Mouse (Mus musculus): ENCODE results near the gene Eid1. TPM values are rescaled to one million over a fixed set of nuclear protein-coding genes. Genes with fewer than 3 reads are reported as not detected.
A peak's percentile ranks its signal among the peaks of the same experiment; 100 is the strongest.

Eid1 gene
- polyA plus RNA-seq, 1 experiment from 2014 or later = 91.4 TPM

DNA sequence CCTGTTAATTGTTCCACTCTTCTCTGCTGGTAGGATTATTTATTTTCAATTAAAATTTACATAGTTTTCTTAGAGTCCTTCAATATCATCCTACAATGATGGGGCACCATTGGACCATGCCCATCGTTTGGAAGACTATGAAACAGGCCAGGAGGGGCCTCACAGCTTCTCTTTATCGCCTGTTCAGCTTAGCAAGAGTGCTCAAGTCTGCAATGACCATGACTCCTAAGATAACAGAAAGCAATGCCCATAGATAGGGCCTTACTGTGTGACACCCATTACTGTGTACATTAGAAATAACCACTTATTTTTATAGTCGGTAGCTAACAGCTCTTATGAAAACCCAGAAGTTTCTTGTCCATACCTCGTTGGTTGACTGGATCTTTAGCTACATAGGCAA, 7.0 kb upstream of the Eid1 start:
- Histone ChIP-seq H3K36me3 (ENCODE audit: insufficient read depth, low read length) (no peaks in the 10 kb centered on the region), H3K4me1 (ENCODE audit: insufficient read depth, low read depth, low read length) (no peaks in the 10 kb centered on the region), H3K4me2 (replicated peaks; ENCODE audit: low read depth, low read length) (no peak overlapping the region), H3K9ac (replicated peaks; ENCODE audit: low read depth) (no peak overlapping the region), H3K27me3 (replicated peaks; ENCODE audit: insufficient read depth, low read length) (no peaks in the 10 kb centered on the region), H3K4me3 (ENCODE audit: low read depth, low read length) (no peak overlapping the region), H3K9me3 (ENCODE audit: low read length) (no peaks in the 10 kb centered on the region), H3K27ac (ENCODE audit: low read length) (no peak overlapping the region)
- DNase-seq (ENCODE audit: low spot score) (no peak), ATAC-seq (no peak)
- 80% methylated on average over 4 of the region's 4 CpGs for WGBS
- TF ChIP-seq CTCF (IDR thresholded peaks at IDR 0.05) = no peak
- TF ChIP-seq EP300 (IDR thresholded peaks at IDR 0.05) = no peak

DNA sequence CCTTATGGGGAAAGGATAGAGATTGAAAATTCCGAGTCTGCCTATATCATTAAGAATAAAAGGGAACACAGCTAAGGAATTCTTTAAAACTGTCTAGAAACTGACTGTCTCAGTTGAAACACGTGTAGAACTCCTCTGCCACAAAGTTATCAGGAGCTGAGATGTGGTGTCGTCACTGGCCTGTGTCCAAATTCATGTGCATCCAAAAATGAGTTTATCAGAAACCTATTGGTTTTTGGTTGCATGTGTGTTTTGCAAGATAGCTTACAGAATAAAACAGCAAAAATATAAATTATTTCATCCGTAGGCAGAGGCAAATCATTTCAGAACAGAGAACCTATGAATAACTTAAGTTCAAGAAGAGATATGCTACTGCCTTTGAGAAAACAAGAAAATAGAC, 6.2 kb upstream of the Eid1 start:
- no peak overlapping the region for H3K27ac ChIP-seq (ENCODE audit: low read length)
- H3K27me3 ChIP-seq (replicated peaks; ENCODE audit: insufficient read depth, low read length) = no peaks in the 10 kb centered on the region
- no peak overlapping the region for H3K4me2 ChIP-seq (replicated peaks; ENCODE audit: low read depth, low read length)
- no peak overlapping the region for H3K4me3 ChIP-seq (ENCODE audit: low read depth, low read length)
- WGBS = 65% methylated on average over 4 of the region's 4 CpGs
- no peaks in the 10 kb centered on the region for H3K36me3 ChIP-seq (ENCODE audit: insufficient read depth, low read length)
- no peak overlapping the region for H3K9ac ChIP-seq (replicated peaks; ENCODE audit: low read depth)
- no peak for TF ChIP-seq EP300 (IDR thresholded peaks at IDR 0.05)
- TF ChIP-seq CTCF (IDR thresholded peaks at IDR 0.05) = no peak
- ATAC-seq (no peak), DNase-seq (ENCODE audit: low spot score) (no peak)
- H3K4me1 ChIP-seq (ENCODE audit: insufficient read depth, low read depth, low read length) = no peaks in the 10 kb centered on the region
- H3K9me3 ChIP-seq (ENCODE audit: low read length) = no peaks in the 10 kb centered on the region

DNA sequence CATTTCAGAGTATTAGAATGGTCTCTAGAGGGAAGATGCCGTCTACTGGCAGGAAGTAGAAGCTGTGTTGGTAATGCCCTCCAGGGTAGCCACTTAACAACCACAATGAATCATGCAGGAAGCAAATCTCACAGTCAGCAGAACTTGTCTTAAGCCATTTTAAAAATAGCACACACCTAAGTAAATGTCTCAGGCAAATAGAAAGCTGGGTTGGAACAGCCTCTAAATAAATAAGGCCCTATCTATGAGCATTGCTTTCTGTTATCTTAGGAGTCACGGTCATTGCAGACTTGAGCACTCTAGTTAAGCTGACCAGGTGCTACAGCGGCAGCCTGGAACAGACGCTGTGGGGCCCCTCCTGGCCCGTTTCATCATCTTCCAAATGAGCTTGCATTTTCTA, 5.7 kb upstream of the Eid1 start:
- Histone ChIP-seq H3K4me1 (ENCODE audit: insufficient read depth, low read depth, low read length) (no peaks in the 10 kb centered on the region), H3K36me3 (ENCODE audit: insufficient read depth, low read length) (no peaks in the 10 kb centered on the region), H3K4me2 (replicated peaks; ENCODE audit: low read depth, low read length) (no peak overlapping the region), H3K27me3 (replicated peaks; ENCODE audit: insufficient read depth, low read length) (no peaks in the 10 kb centered on the region), H3K9ac (replicated peaks; ENCODE audit: low read depth) (no peak overlapping the region), H3K9me3 (ENCODE audit: low read length) (no peaks in the 10 kb centered on the region), H3K27ac (ENCODE audit: low read length) (no peak overlapping the region), H3K4me3 (ENCODE audit: low read depth, low read length) (no peak overlapping the region)
- DNase-seq (ENCODE audit: low spot score) (peak; percentile 70), ATAC-seq (peak; percentile 73; the same call in 1 of the 2 replicates)
- WGBS = 36% methylated on average over 5 of the region's 5 CpGs
- TF ChIP-seq EP300 (IDR thresholded peaks at IDR 0.05) = no peak
- TF ChIP-seq CTCF (IDR thresholded peaks at IDR 0.05) = peak; percentile 42

DNA sequence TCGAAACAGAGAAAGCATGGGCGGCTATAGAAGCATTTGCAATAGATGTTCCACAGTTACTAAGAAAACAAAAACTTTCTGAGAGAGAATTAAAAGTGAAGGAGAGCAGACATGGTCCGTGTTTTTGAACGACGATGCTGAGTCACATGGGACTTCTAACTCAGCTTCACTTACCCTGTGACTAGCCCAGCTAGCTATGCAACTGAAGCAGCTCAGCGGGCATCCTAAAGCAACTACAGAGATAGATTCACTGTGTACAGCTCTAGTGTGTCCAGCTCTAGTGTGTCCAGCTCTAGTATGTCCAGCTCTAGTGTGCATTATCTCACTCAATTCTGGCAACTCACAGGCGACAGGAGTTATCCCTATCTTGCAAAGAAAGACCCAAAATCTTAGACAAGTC, 5.2 kb upstream of the Eid1 start:
- DNase-seq (ENCODE audit: low spot score) (no peak), ATAC-seq (no peak)
- 84% methylated on average over 7 of the region's 7 CpGs for WGBS
- H3K9ac ChIP-seq (replicated peaks; ENCODE audit: low read depth) = no peak overlapping the region
- no peaks in the 10 kb centered on the region for H3K4me1 ChIP-seq (ENCODE audit: insufficient read depth, low read depth, low read length)
- H3K36me3 ChIP-seq (ENCODE audit: insufficient read depth, low read length) = no peaks in the 10 kb centered on the region
- H3K4me3 ChIP-seq (ENCODE audit: low read depth, low read length) = no peak overlapping the region
- no peak overlapping the region for H3K4me2 ChIP-seq (replicated peaks; ENCODE audit: low read depth, low read length)
- no peak overlapping the region for H3K27ac ChIP-seq (ENCODE audit: low read length)
- H3K9me3 ChIP-seq (ENCODE audit: low read length) = no peaks in the 10 kb centered on the region
- TF ChIP-seq CTCF (IDR thresholded peaks at IDR 0.05) (no peak), EP300 (IDR thresholded peaks at IDR 0.05) (no peak)
- no peaks in the 10 kb centered on the region for H3K27me3 ChIP-seq (replicated peaks; ENCODE audit: insufficient read depth, low read length)

DNA sequence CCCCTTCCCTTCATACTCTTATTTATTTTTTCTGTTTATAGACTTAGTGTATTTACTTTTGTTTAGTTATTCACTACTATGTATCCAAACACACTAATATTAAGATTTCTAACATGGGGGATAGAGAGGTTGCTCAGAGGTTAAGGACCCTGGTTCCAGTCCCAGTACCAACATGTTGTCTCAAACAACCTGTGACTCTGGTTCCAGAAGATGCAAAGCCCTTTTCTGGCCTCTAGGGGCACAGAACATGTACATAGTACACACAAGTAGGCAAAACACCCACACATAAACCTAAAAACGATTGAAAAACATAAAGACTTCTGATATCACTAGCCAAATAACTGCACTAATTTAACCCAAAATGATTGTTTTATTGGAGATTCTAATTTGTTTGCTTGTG, 2.0 kb upstream of the Eid1 start:
- DNase-seq (ENCODE audit: low spot score) = no peak
- WGBS = 45% methylated on average over 1 of the region's 1 CpGs
- Histone ChIP-seq H3K4me3 (ENCODE audit: low read depth, low read length) (no peak overlapping the region), H3K9me3 (ENCODE audit: low read length) (no peaks in the 10 kb centered on the region), H3K27ac (ENCODE audit: low read length) (no peak overlapping the region), H3K4me1 (ENCODE audit: insufficient read depth, low read depth, low read length) (no peaks in the 10 kb centered on the region), H3K9ac (replicated peaks; ENCODE audit: low read depth) (no peak overlapping the region), H3K27me3 (replicated peaks; ENCODE audit: insufficient read depth, low read length) (no peaks in the 10 kb centered on the region), H3K4me2 (replicated peaks; ENCODE audit: low read depth, low read length) (no peak overlapping the region), H3K36me3 (ENCODE audit: insufficient read depth, low read length) (no peaks in the 10 kb centered on the region)
- TF ChIP-seq EP300 (IDR thresholded peaks at IDR 0.05) = no peak
- peak; percentile 55 for TF ChIP-seq CTCF (IDR thresholded peaks at IDR 0.05)
- no peak for ATAC-seq

DNA sequence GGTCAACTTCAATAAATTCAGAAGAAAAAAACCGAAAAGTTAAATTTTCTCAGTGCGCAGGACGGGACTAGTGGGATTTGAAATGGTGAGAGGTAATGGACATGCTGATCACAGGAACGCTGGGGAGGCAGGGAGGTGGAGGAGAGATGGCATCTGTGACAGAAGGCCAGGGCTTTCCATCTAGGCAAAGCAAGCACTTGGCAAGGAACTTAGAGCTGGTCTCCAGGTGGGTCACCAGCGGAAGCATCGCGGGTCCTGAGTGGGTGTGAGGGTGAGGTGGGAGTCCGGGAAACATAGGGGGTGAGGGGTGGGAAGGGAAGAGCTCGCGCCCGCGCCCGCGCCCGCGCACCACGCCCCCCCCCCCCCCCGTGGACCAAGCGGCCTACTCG, 333 bp upstream of the Eid1 start:
- Histone ChIP-seq H3K4me3 (ENCODE audit: low read depth, low read length) (peak overlapping the region; percentile 83), H3K4me1 (ENCODE audit: insufficient read depth, low read depth, low read length) (no peaks in the 10 kb centered on the region), H3K36me3 (ENCODE audit: insufficient read depth, low read length) (no peaks in the 10 kb centered on the region), H3K4me2 (replicated peaks; ENCODE audit: low read depth, low read length) (peak overlapping the region; percentile 80), H3K9ac (replicated peaks; ENCODE audit: low read depth) (no peak overlapping the region), H3K27me3 (replicated peaks; ENCODE audit: insufficient read depth, low read length) (no peaks in the 10 kb centered on the region), H3K9me3 (ENCODE audit: low read length) (no peaks in the 10 kb centered on the region), H3K27ac (ENCODE audit: low read length) (no peak overlapping the region)
- no peak for DNase-seq (ENCODE audit: low spot score)
- 28% methylated on average over 7 of the region's 20 CpGs for WGBS
- ATAC-seq = no peak
- TF ChIP-seq CTCF (IDR thresholded peaks at IDR 0.05) = no peak
- TF ChIP-seq EP300 (IDR thresholded peaks at IDR 0.05) = no peak

DNA sequence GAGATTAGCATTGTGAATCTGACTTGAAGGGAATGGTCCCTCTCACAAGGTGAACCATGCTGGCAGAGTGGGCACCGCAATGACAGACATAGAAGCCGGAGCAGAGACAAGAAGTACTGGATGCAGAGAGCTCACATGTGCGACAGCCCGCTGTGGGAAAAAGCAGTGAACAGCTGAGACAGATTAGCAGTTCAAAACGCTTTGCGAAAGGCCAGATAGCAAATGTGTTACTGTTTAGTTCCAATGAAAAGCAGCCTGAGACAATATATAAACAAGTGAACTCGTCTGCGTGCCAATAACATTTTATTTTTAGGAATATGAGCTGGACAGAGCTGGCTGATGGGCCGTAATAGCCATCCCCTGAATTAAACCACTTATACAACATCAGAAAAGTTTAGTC, 8.9 kb downstream of the Eid1 start:
- H3K36me3 ChIP-seq (ENCODE audit: insufficient read depth, low read length) = no peaks in the 10 kb centered on the region
- 51% methylated on average over 9 of the region's 9 CpGs for WGBS

More for the DNA sequence above, 8.9 kb downstream of the Eid1 start:
- Histone ChIP-seq H3K27me3 (replicated peaks; ENCODE audit: insufficient read depth, low read length) (no peaks in the 10 kb centered on the region), H3K9me3 (ENCODE audit: low read length) (no peaks in the 10 kb centered on the region), H3K4me1 (ENCODE audit: insufficient read depth, low read depth, low read length) (0 out of 2 replicates have a peak, but pooled peaks cover 4% of the 10 kb centered on the region), H3K4me3 (ENCODE audit: low read depth, low read length) (no peak overlapping the region), H3K4me2 (replicated peaks; ENCODE audit: low read depth, low read length) (no peak overlapping the region), H3K27ac (ENCODE audit: low read length) (no peak overlapping the region), H3K9ac (replicated peaks; ENCODE audit: low read depth) (no peak overlapping the region)
- ATAC-seq (peak; percentile 63), DNase-seq (ENCODE audit: low spot score) (peak; percentile 86)
- TF ChIP-seq CTCF (IDR thresholded peaks at IDR 0.05) = no peak
- TF ChIP-seq EP300 (IDR thresholded peaks at IDR 0.05) = peak; percentile 8; the same call in 1 of the 2 replicates

Measured in lung, postnatal 0 days (tissue).